Mouse (Mus musculus) small intestine, adult 2 months (tissue): ENCODE measurements around the gene Rxfp4. TPM values are rescaled to one million over a fixed set of nuclear protein-coding genes. Genes with fewer than 3 reads are reported as not detected.

Experiments
- H3K27ac ChIP-seq: fragments of 200-500 bp; 2 replicates; pipeline ENCODE4 v1.5.1; 2012; ENCODE audit warnings: low read depth, low read length, control low read depth, inconsistent platforms; ENCODE audit not compliant: insufficient read depth
- H3K27me3 ChIP-seq: fragments of 200-500 bp; 2 replicates; pipeline ENCODE4 v1.6.1; 2012; ENCODE audit warnings: mild to moderate bottlenecking, moderate library complexity, low read length, inconsistent platforms; ENCODE audit not compliant: control insufficient read depth, insufficient read depth
- H3K36me3 ChIP-seq: fragments of 200-500 bp; 2 replicates; pipeline ENCODE4 v1.6.1; 2012; ENCODE audit warnings: mild to moderate bottlenecking, low read length, control low read depth, inconsistent platforms; ENCODE audit not compliant: control insufficient read depth, insufficient read depth
- H3K4me1 ChIP-seq: fragments of 200-500 bp; 2 replicates; pipeline ENCODE4 v1.6.1; 2012; ENCODE audit warnings: low read length, inconsistent platforms, mixed read lengths; ENCODE audit not compliant: control insufficient read depth, insufficient read depth, insufficient read length
- H3K4me3 ChIP-seq: fragments of 200-500 bp; 2 replicates; pipeline ENCODE4 v1.5.1; 2012; ENCODE audit warnings: low read depth, mild to moderate bottlenecking, control low read depth, inconsistent platforms, low read length, moderate library complexity
- CTCF ChIP-seq: fragments of 200-500 bp; IDR thresholded peaks from 2 replicates; pipeline ENCODE4 v1.5.1; 2012; ENCODE audit warnings: low read depth, mild to moderate bottlenecking, control low read depth, inconsistent platforms, low read length, moderate library complexity, mixed read lengths; ENCODE audit not compliant: insufficient replicate concordance, insufficient read length; ENCODE audit errors: extremely low read depth
- POLR2A ChIP-seq: fragments of 200-500 bp; IDR thresholded peaks from 2 replicates; pipeline ENCODE4 v1.6.1; 2012; ENCODE audit warnings: low read depth, mild to moderate bottlenecking, control low read depth, inconsistent platforms, low read length, moderate library complexity
- WGBS: fragments of 180-500 bp; shearing (Covaris S2); methylation state at CpG from one replicate; pipeline ENCODE4 v1.1.7; 2018; 5-methylcytosine and 5-hydroxymethylcytosine counted together
- polyA plus RNA-seq: library from polyadenylated mRNA; depleted of rRNA; stranded (reverse); fragments of >200 nt; gene quantifications from 2 replicates; pipeline ENCODE4 v1.2.3, GENCODE M21; 2012

Rxfp4 gene
- polyA plus RNA-seq, 1 experiment: not detected

- TF ChIP-seq CTCF: no peak
- no peak for TF ChIP-seq POLR2A
- Histone ChIP-seq H3K4me1 (peaks cover 6% of the 10 kb centered on the region; the same call in 1 of the 2 replicates), H3K27me3 (no peaks in the 10 kb centered on the region), H3K4me3 (peak overlapping the region; percentile 89), H3K36me3 (peaks cover 29% of the 10 kb centered on the region), H3K27ac (no peak overlapping the region)
- WGBS: 8% methylated on average over 13 of the region's 13 CpGs
Observed at GRCm38 (mm10) chr3:88686734-88687611, 34.0 kb upstream of the Rxfp4 start.

GRCm38 (mm10) chr3:88685958-88686451, 33.1 kb upstream of the Rxfp4 start:
- H3K4me1 ChIP-seq: peaks cover 6% of the 10 kb centered on the region; the same call in 1 of the 2 replicates
- H3K36me3 ChIP-seq: peaks cover 27% of the 10 kb centered on the region
- TF ChIP-seq CTCF: peak; percentile 26; the same call in 1 of the 2 replicates
- TF ChIP-seq POLR2A: no peak
- peak overlapping the region; percentile 92 for H3K27ac ChIP-seq
- H3K4me3 ChIP-seq: peak overlapping the region; percentile 89
- H3K27me3 ChIP-seq: no peaks in the 10 kb centered on the region
- WGBS: under 1% methylated on average over 45 of the region's 45 CpGs

- TF ChIP-seq POLR2A: peak; percentile 88
- TF ChIP-seq CTCF: no peak
- Histone ChIP-seq H3K27ac (peak within 1 kb of the TSS; percentile 92), H3K4me3 (peak within 1 kb of the TSS; percentile 89), H3K36me3 (peaks cover 20% of the 10 kb centered on the region), H3K4me1 (peaks cover 6% of the 10 kb centered on the region; the same call in 1 of the 2 replicates), H3K27me3 (no peaks in the 10 kb centered on the region)
- under 1% methylated on average over 47 of the region's 47 CpGs for WGBS
Observed at GRCm38 (mm10) chr3:88684980-88685941, 32.3 kb upstream of the Rxfp4 start, which contains the start of gene Khdc4. Gene Khdc4 (plus strand): TSS chr3:88685803.

- no peaks in the 10 kb centered on the region for H3K27me3 ChIP-seq
- H3K36me3 ChIP-seq: peaks cover 13% of the 10 kb centered on the region
- H3K4me3 ChIP-seq: no peak overlapping the region
- H3K4me1 ChIP-seq: peaks cover 6% of the 10 kb centered on the region; the same call in 1 of the 2 replicates
- 21% methylated on average over 8 of the region's 8 CpGs for WGBS
- TF ChIP-seq POLR2A (no peak), CTCF (no peak)
- peak overlapping the region; percentile 73 for H3K27ac ChIP-seq
Observed at GRCm38 (mm10) chr3:88684236-88684979, 31.5 kb upstream of the Rxfp4 start.

GRCm38 (mm10) chr3:88683814-88684213, 30.9 kb upstream of the Rxfp4 start:
- no peak for TF ChIP-seq POLR2A
- TF ChIP-seq CTCF: no peak
- peaks cover 6% of the 10 kb centered on the region; the same call in 1 of the 2 replicates for H3K4me1 ChIP-seq
- no peak overlapping the region for H3K4me3 ChIP-seq
- peak overlapping the region; percentile 73 for H3K27ac ChIP-seq
- no peaks in the 10 kb centered on the region for H3K27me3 ChIP-seq
- peaks cover 8% of the 10 kb centered on the region for H3K36me3 ChIP-seq
- WGBS: 44% methylated on average over 2 of the region's 2 CpGs

- H3K4me1 ChIP-seq: no peaks in the 10 kb centered on the region
- 5% methylated on average over 11 of the region's 11 CpGs for WGBS
- TF ChIP-seq POLR2A: no peak
- TF ChIP-seq CTCF: peak; percentile 61; the same call in 1 of the 2 replicates
- no peaks in the 10 kb centered on the region for H3K27me3 ChIP-seq
- peak overlapping the region; percentile 58 for H3K4me3 ChIP-seq
- H3K36me3 ChIP-seq: no peaks in the 10 kb centered on the region
- H3K27ac ChIP-seq: no peak overlapping the region
Observed at GRCm38 (mm10) chr3:88677399-88677798, 24.5 kb upstream of the Rxfp4 start.
